Mouse (Mus musculus) heart, adult 2 months (tissue): Measurements from ENCODE around the gene Nup93.

ENCODE experiments used
- CTCF ChIP-seq: fragments of 200-600 bp; IDR thresholded peaks from 2 replicates; pipeline ENCODE4 v1.8.1; 2022; ENCODE audit warnings: antibody characterized with exemption, mild to moderate bottlenecking, moderate library complexity
- EP300 ChIP-seq: fragments of 200-500 bp; IDR thresholded peaks from 2 replicates; pipeline ENCODE4 v1.6.1; 2011; ENCODE audit warnings: low read depth, low read length, control low read depth; ENCODE audit not compliant: insufficient read depth
- POLR2A ChIP-seq: fragments of 200-500 bp; IDR thresholded peaks from 2 replicates; pipeline ENCODE4 v1.6.1; 2011; ENCODE audit warnings: mild to moderate bottlenecking, low read depth, low read length, control low read depth; ENCODE audit not compliant: insufficient read depth

- TF ChIP-seq CTCF (no peak), POLR2A (no peak), EP300 (no peak)
Measured at GRCm38 (mm10) chr8:94307652-94308051, 93.3 kb downstream of the Nup93 start.
